Mouse (Mus musculus): Measurements from ENCODE around the gene 5730596B20Rik.

DNA sequence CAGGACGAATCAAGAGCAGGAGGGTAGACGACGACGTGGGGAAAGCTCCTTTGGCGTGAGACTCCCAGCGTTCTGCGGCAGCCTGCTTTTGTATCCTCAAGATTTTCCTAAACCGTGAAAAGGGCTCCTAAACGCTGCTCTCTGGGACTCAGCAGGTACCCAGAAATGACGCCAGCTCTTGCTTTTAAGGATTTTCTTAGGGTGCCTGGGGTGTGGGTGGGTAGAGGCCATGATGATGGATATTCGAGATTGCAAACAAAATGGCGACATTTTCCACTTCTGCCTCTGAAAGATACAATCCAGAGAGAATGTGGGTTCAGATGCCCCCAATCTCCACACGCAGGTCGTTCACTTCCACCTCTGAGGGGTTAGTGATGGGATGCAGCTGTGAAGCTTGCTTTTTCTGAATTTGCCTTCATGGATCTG, 9.5 kb upstream of the 5730596B20Rik start:
- TF ChIP-seq CTCF (IDR thresholded peaks at IDR 0.05; ENCODE audit: borderline replicate concordance, insufficient read depth, low read length): no peak
- no peak for TF ChIP-seq POLR2A (IDR thresholded peaks at IDR 0.05; ENCODE audit: low read depth, low read length)
